Mouse (Mus musculus) hindbrain, embryonic 12.5 days (tissue): ENCODE data around the gene Cttnbp2. TPM values are rescaled to one million over a fixed set of nuclear protein-coding genes. Genes with fewer than 3 reads are reported as not detected.

Experiments used
- ATAC-seq: fragments of 200-750 bp; cut with Nextera tagmentation; 2 replicates; pipeline ENCODE4 v1.8.0; 2017; ENCODE audit warnings: moderate TSS enrichment; ENCODE audit not compliant: low FRiP score
- H3K27ac ChIP-seq: fragments of 300-500 bp; sonication (generic); 2 replicates; pipeline ENCODE4 v1.5.1; 2016; ENCODE audit warnings: mild to moderate bottlenecking
- H3K27me3 ChIP-seq: fragments of 300-500 bp; sonication (generic); 2 replicates; pipeline ENCODE4 v1.6.1; 2016; ENCODE audit warnings: mild to moderate bottlenecking
- H3K36me3 ChIP-seq: fragments of 300-500 bp; sonication (generic); 2 replicates; pipeline ENCODE4 v1.6.1; 2016; ENCODE audit warnings: mild to moderate bottlenecking
- H3K4me1 ChIP-seq: fragments of 300-500 bp; sonication (generic); 2 replicates; pipeline ENCODE4 v1.6.1; 2016
- H3K4me2 ChIP-seq: fragments of 300-500 bp; sonication (generic); replicated peaks from 2 replicates; pipeline ENCODE4 v1.6.1; 2016; ENCODE audit warnings: mild to moderate bottlenecking
- H3K4me3 ChIP-seq: fragments of 300-500 bp; sonication (generic); 2 replicates; pipeline ENCODE4 v1.5.1; 2016; ENCODE audit warnings: mild to moderate bottlenecking
- H3K9ac ChIP-seq: fragments of 300-500 bp; sonication (generic); 2 replicates; pipeline ENCODE4 v1.6.1; 2016; ENCODE audit warnings: mild to moderate bottlenecking, moderate library complexity
- H3K9me3 ChIP-seq: fragments of 300-500 bp; sonication (generic); replicated peaks from 2 replicates; pipeline ENCODE4 v1.6.1; 2016; ENCODE audit warnings: mild to moderate bottlenecking
- WGBS: fragments of 180-500 bp; shearing (Covaris S2); methylation state at CpG from one replicate; pipeline ENCODE4 v1.1.7; 2016; 5-methylcytosine and 5-hydroxymethylcytosine counted together
- polyA plus RNA-seq: library from polyadenylated mRNA; unstranded; fragments of >200 nt; fragmentation: Nextera tagmentation; extraction: Ambion mirVana; gene quantifications from 2 replicates; pipeline ENCODE4 v1.2.1, GENCODE M21; 2016

The Cttnbp2 gene
- 36.7 and 40.0 TPM in 2 replicates for polyA plus RNA-seq

DNA sequence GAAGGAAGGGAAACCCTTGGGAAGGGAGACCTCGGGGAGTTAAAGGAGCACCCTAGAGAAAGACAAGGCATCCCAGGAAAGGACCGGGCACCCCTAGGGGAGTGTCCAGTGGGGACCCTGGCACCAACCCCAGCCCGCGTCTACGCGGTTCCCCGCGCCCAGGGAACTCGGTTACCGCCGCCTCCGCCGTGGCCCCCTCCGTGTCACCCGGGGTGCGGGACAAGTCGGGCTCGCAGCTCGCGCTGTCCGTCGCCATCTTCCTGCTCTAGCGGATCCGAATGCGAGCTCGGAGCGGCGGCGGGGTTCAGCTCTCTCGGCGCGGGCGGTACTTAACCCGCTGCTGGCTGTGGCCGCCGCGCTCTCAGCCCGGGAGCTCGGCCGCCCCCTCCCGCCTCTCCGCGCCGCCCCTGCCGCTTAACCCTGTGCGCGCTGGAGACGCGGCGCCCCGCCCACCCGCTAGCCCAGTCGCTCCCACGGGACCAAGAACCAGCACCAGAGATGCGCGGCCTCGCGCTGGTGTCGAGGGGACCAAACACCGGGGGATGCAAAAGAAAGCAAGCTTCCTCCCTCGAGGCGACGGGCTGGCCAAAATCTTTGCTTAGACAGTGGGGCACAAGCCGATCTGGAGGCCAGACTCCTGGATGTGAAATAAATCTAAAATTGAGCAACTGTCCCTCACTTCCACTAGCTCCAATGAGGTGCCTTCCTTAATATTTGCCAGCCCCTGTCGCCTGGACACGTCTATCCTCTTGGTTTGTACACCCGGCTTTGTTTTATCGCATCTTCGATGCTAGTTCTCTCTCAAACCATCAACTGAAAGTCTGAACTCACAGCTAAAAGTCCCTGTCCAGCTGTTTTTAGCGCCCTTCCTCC, at the start of gene Cttnbp2:
Gene Cttnbp2, minus strand, starts transcription at position 364 of the 873 bp plus-strand sequence.
- H3K9me3 ChIP-seq = no peaks in the 10 kb centered on the region
- under 1% methylated on average over 60 of the region's 70 CpGs for WGBS
- ATAC-seq = peak; percentile 93
- H3K9ac ChIP-seq = peak within 1 kb of the TSS; percentile 90
- peak within 1 kb of the TSS; percentile 75 for H3K4me3 ChIP-seq
- peak within 1 kb of the TSS; percentile 63 for H3K4me2 ChIP-seq
- H3K27me3 ChIP-seq = no peaks in the 10 kb centered on the region; the same call in 1 of the 2 replicates
- H3K27ac ChIP-seq = peak within 1 kb of the TSS; percentile 87
- H3K4me1 ChIP-seq = peaks cover 10% of the 10 kb centered on the region
- H3K36me3 ChIP-seq = no peaks in the 10 kb centered on the region

DNA sequence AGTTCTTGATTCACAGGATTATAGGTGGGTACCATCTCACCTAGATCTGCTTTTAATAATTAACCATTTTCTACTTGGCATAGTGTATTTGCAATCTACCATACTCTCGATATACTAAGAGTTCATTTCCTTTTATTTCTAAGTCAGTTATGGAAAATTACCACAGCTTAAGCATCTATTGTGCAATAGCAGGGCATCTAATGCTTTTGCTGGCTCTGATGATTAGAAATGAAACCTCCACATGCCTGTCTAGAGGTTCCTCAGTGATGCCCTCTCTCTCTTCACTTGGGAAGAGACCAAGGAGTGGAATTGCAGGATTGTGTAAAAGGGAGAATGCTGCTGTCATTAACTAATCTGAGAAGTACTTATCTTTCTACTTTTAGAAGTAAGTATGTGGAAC, 44.4 kb upstream of the Cttnbp2 start:
- 87% methylated on average over 1 of the region's 1 CpGs for WGBS
- Histone ChIP-seq H3K4me3 (no peak overlapping the region), H3K27me3 (no peaks in the 10 kb centered on the region), H3K4me1 (no peaks in the 10 kb centered on the region), H3K27ac (no peak overlapping the region), H3K36me3 (no peaks in the 10 kb centered on the region), H3K9ac (no peak overlapping the region), H3K4me2 (no peak overlapping the region), H3K9me3 (no peaks in the 10 kb centered on the region)
- ATAC-seq = no peak

GRCm38 (mm10) chr6:18547516-18548465, 33.1 kb upstream of the Cttnbp2 start:
- Histone ChIP-seq H3K4me3 (0 out of 2 replicates have a peak overlapping the region, but pooled peaks have one; percentile 7), H3K4me2 (peak overlapping the region; percentile 40), H3K36me3 (no peaks in the 10 kb centered on the region), H3K27ac (no peak overlapping the region), H3K4me1 (peaks cover 10% of the 10 kb centered on the region), H3K27me3 (no peaks in the 10 kb centered on the region), H3K9ac (peak overlapping the region; percentile 15), H3K9me3 (no peaks in the 10 kb centered on the region)
- WGBS = 47% methylated on average over 24 of the region's 24 CpGs
- 0 out of 2 replicates have a peak, but pooled peaks have one; percentile 32 for ATAC-seq

DNA sequence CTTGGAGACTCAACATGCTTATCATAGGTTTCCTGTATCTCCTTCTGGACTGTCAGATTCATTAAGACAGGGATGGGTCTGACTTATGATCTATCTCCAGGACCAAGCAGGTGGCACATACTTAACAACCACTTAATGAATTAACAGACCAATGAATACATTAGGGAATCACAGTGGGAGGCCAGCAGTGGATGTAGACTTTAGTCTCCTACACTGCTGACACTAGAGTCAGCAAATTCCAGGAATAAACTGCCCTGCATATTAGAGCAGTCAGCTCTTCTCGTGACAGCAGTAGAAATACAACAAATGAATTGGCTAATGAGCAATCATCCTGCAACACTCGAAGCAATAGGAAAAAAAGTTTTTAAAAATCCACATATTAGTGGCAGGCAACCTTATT, 29.2 kb upstream of the Cttnbp2 start:
- ATAC-seq = no peak
- H3K4me2 ChIP-seq = no peak overlapping the region
- H3K36me3 ChIP-seq = no peaks in the 10 kb centered on the region
- no peak overlapping the region for H3K4me3 ChIP-seq
- no peaks in the 10 kb centered on the region for H3K9me3 ChIP-seq
- H3K27ac ChIP-seq = no peak overlapping the region
- H3K27me3 ChIP-seq = no peaks in the 10 kb centered on the region
- no peak overlapping the region for H3K9ac ChIP-seq
- H3K4me1 ChIP-seq = peaks cover 10% of the 10 kb centered on the region
- 62% methylated on average over 2 of the region's 2 CpGs for WGBS

DNA sequence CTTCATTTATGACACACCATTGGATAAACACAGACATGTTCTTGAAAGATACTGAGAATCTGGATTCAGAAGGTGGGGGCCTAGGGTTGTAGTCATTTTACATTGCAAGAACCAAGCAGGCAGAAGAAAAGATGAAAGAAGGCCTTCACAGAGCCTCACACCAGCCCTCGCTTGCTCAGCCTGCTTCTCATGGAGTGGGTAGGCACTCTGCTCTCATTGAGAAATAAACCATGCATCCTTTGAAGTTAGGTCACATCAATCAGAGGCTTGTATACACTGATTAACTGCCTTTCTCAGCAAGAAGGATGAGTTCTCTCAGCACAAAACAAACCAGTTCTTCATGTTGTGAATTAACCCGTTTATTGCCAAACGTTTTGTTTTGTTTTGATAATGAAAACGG, 25.8 kb upstream of the Cttnbp2 start:
- Histone ChIP-seq H3K27me3 (no peaks in the 10 kb centered on the region), H3K9ac (no peak overlapping the region), H3K9me3 (no peaks in the 10 kb centered on the region), H3K36me3 (no peaks in the 10 kb centered on the region), H3K4me1 (no peaks in the 10 kb centered on the region), H3K4me2 (no peak overlapping the region), H3K27ac (no peak overlapping the region), H3K4me3 (no peak overlapping the region)
- ATAC-seq = no peak
- 43% methylated on average over 4 of the region's 4 CpGs for WGBS

- Histone ChIP-seq H3K9ac (no peak overlapping the region), H3K4me1 (no peaks in the 10 kb centered on the region), H3K27ac (no peak overlapping the region), H3K4me2 (no peak overlapping the region), H3K4me3 (no peak overlapping the region), H3K36me3 (no peaks in the 10 kb centered on the region), H3K27me3 (no peaks in the 10 kb centered on the region), H3K9me3 (no peaks in the 10 kb centered on the region)
- WGBS = 96% methylated on average over 3 of the region's 3 CpGs
- no peak for ATAC-seq
Measured at GRCm38 (mm10) chr6:18530394-18530793, 15.8 kb upstream of the Cttnbp2 start.

GRCm38 (mm10) chr6:18517626-18518025, 3.0 kb upstream of the Cttnbp2 start:
- no peak for ATAC-seq
- WGBS = 80% methylated on average over 2 of the region's 2 CpGs

DNA sequence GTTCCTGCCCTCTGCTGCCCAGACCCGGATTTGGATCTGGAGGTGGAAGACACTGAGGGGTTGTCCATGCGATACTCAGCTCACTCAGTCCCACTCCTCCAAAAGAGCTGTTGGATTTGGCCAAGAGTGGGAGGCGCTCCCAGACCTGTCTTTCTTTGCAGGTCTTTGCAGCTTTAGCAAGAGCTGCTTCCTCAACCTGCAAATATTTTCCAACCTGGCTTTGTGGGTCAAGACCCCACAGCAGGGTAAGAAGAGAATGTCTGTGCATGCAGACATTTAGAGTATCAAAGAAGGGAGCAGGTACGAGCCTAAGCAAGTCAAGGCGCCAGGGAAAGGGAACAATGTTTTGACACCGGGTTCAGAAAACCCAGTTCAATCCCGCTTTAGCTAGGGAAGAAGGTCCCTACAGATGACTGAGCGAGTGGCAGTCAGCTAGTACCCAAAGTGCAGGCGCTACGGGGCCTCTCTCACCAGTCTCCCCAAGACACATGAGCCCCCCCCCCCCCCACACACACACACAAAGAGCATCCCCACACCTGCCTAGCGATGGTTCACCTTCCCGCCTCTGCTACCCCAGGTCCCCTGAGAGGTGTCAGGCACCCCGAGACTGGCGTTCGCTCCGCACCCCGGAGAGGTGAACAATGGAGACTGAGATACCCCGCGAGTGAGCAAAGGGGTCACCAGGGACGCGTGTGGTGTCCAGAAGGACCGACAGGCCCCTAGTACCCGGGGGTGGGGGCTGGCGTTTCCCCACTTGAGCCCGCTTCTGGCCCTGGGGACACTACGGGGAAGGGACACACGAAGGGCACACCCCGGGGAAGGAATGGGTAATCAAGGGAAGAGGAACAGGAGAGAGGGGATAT, 801 bp downstream of the Cttnbp2 start:
- WGBS = under 1% methylated on average over 28 of the region's 28 CpGs
- peak overlapping the region; percentile 90 for H3K9ac ChIP-seq
- no peaks in the 10 kb centered on the region for H3K36me3 ChIP-seq
- H3K27ac ChIP-seq = peak overlapping the region; percentile 87
- H3K9me3 ChIP-seq = no peaks in the 10 kb centered on the region
- H3K4me2 ChIP-seq = peak overlapping the region; percentile 63
- ATAC-seq = peak; percentile 79
- no peaks in the 10 kb centered on the region; the same call in 1 of the 2 replicates for H3K27me3 ChIP-seq
- H3K4me1 ChIP-seq = peaks cover 10% of the 10 kb centered on the region
- peak overlapping the region; percentile 75 for H3K4me3 ChIP-seq

More at GRCm38 (mm10) chr6:18517626-18518025, 3.0 kb upstream of the Cttnbp2 start:
- Histone ChIP-seq H3K9ac (no peak overlapping the region), H3K27ac (no peak overlapping the region), H3K4me1 (peaks cover 10% of the 10 kb centered on the region), H3K9me3 (no peaks in the 10 kb centered on the region), H3K36me3 (no peaks in the 10 kb centered on the region), H3K4me2 (no peak overlapping the region), H3K27me3 (no peaks in the 10 kb centered on the region; the same call in 1 of the 2 replicates), H3K4me3 (no peak overlapping the region)

GRCm38 (mm10) chr6:18511886-18512285, 2.8 kb downstream of the Cttnbp2 start:
- no peak overlapping the region for H3K27ac ChIP-seq
- 77% methylated on average over 6 of the region's 6 CpGs for WGBS
- no peaks in the 10 kb centered on the region for H3K9me3 ChIP-seq
- peaks cover 10% of the 10 kb centered on the region for H3K4me1 ChIP-seq
- H3K4me3 ChIP-seq = no peak overlapping the region
- no peak overlapping the region for H3K4me2 ChIP-seq
- ATAC-seq = no peak
- no peaks in the 10 kb centered on the region; the same call in 1 of the 2 replicates for H3K27me3 ChIP-seq
- H3K9ac ChIP-seq = no peak overlapping the region
- H3K36me3 ChIP-seq = no peaks in the 10 kb centered on the region

DNA sequence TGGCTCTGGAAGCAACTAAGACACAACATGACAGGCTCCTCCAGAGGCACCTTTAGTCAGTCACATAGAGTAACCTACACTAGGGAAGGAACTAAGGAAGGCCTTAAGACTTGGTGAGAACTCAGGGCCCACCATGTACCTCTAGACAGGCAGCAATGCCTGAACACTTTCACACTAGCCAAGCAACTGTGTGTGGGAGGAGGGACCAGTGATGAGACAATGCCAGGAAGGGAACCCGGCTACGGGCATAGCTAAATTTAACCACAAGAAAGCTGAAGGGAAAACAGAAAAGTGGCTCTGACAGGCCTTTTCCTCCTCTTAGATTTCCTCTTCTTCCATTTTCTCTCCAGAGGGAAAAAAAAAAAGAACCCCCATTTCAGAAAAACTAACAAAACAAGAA, 6.6 kb downstream of the Cttnbp2 start:
- H3K4me2 ChIP-seq = no peak overlapping the region
- H3K27ac ChIP-seq = no peak overlapping the region
- no peak for ATAC-seq
- H3K9me3 ChIP-seq = no peaks in the 10 kb centered on the region
- peaks cover 3% of the 10 kb centered on the region for H3K4me1 ChIP-seq
- no peak overlapping the region for H3K9ac ChIP-seq
- 77% methylated on average over 2 of the region's 2 CpGs for WGBS
- no peaks in the 10 kb centered on the region for H3K36me3 ChIP-seq
- H3K27me3 ChIP-seq = no peaks in the 10 kb centered on the region
- no peak overlapping the region for H3K4me3 ChIP-seq

GRCm38 (mm10) chr6:18499833-18500232, 14.8 kb downstream of the Cttnbp2 start:
- ATAC-seq = no peak
- Histone ChIP-seq H3K27ac (no peak overlapping the region), H3K36me3 (peaks cover 12% of the 10 kb centered on the region), H3K4me2 (no peak overlapping the region), H3K9me3 (no peaks in the 10 kb centered on the region), H3K4me3 (no peak overlapping the region), H3K27me3 (no peaks in the 10 kb centered on the region), H3K4me1 (no peaks in the 10 kb centered on the region), H3K9ac (no peak overlapping the region)
- 72% methylated on average over 5 of the region's 5 CpGs for WGBS
